Mouse (Mus musculus) right cerebral cortex, adult 18-20 months (tissue): Measurements from ENCODE around the gene Dennd4c.

Experiments
- DNase-seq: peaks from one replicate; pipeline ENCODE4 v3.0.0; 2022; ENCODE audit warnings: mixed read lengths

Gene Dennd4c

DNA sequence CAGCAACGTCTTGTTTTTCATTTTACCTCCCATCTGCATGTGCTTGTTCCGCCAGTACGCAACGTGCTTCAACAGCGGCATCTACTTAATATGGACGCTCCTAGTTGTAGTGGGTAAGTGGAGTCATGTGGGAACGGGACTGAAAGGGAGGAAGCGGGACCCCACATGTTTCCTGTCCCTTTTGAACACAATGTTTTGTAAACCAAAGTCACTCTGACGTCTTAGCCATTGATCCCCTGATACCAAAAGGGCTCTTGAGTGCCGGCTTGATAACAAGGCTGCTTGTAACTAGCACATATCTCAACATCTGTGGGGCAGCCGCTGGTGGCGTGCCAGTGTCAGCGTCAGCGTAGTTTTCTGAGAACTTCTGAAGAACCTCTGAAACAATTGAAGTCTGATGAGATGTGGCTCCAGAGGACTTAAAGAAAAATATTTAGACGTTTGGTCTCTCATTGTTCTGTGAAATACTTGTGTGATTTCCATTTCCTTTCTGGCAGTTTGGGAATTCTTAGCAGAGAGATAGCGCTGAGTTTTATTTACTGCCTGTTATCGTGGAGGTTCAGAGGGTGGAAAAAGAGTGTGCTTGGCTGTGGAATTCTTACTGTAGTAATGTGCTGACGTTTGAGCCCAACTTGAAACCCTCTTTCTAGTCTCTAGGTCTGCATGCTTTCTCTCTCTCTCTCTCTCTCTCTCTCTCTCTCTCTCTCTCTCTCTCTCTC lies 138.0 kb downstream of the Dennd4c start:
- no peak for DNase-seq

DNA sequence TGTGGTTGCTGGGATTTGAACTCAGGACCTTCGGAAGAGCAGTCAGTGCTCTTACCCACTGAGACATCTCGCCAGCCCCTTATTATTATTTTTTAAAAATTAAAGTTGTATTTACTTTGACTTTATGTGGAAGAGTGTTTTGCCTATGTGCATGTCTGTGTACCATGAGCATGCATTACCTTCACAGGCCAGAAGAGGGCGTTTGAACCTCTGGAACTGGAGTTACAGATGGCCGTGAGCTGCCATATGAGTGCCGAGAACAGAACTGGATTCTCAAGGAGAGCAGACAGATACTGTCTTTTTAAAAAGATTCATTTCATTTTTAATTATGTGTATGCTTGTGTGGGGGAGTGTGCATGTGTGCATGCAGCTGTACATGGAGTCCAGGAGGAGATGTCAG lies 139.5 kb downstream of the Dennd4c start:
- no peak for DNase-seq

DNA sequence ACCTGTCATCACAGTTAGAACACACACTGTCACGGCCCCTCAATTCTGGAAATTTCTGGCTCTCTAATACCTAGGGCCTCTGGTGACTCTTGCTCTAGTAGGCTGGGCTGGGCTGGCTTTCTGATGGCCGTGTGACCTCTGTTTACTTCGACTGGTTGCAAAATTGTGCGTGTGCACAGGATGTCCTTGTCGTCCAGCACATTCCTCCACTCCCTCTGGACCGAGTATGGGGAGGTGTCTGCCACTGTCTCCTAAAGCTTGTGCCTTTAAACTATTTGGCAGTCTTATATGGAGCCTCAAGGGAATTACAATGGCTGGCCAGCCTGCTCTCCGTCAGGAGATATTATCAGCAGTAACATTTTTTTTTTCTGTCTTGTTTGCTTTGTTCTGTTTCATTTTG lies 149.1 kb downstream of the Dennd4c start:
- DNase-seq, result no peak

DNA sequence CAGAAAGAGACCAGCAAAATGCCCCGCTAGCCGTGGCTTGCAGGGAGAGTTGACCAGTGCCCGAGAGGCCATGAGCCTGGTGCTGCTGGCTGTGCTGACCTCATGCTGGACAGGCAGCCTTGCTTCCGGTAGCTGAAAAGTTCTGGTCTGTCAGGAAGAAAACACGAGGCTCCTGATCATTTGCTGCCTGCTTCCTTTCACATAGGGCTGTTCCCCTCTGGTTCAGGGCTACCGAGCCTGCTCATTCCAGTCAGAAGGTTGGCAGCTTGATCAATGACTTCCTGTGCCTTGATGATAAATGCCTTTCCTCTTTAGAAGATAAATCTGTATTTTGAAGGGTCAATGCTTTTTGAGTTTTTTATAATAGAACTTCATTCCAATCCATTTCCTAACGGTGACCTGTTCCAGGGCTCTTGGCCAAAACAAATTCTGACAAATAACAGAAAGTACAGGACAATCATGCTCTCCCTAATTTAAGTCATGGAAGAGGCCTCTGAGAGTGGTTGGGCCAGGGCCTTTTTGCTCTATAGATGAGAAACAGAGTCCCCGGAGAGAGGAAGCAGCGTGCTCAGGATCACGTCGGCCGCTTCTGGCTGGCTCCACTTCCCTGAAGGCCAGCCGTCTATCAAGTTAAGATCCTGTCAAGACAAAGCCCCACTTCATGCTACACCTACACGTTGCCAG lies 150.6 kb downstream of the Dennd4c start:
- DNase-seq, result no peak
